Mouse (Mus musculus) megakaryocyte-erythroid progenitor cell, adult 5-6 weeks (primary cell): ENCODE measurements at regions not wholly inside any gene's neighbourhood (a gene's known extent, or its start where the extent isn't known, plus 50 kb on each side); places are given as distances from the start of the nearest gene placed in this dataset.

Source experiments
- ATAC-seq: replicated peaks from 2 replicates; pipeline ENCODE4 v1.8.0; 2016; ENCODE audit warnings: mild to moderate bottlenecking, inconsistent platforms; ENCODE audit not compliant: severe bottlenecking, poor library complexity, low FRiP score, low TSS enrichment

GRCm38 (mm10) chr4:105376591-105376990 is 219.4 kb downstream of the Plpp3 start:
- no peak for ATAC-seq

- no peak for ATAC-seq
Observed at GRCm38 (mm10) chr4:105377469-105378187, 220.5 kb downstream of the Plpp3 start.

GRCm38 (mm10) chr4:105384826-105385225 is 227.7 kb downstream of the Plpp3 start:
- no peak for ATAC-seq

GRCm38 (mm10) chr4:105385481-105385880 is 228.3 kb downstream of the Plpp3 start:
- ATAC-seq: no peak

- no peak for ATAC-seq
Observed at GRCm38 (mm10) chr4:105390378-105390777, 233.2 kb downstream of the Plpp3 start.

GRCm38 (mm10) chr4:105394366-105394765 is 237.2 kb downstream of the Plpp3 start:
- ATAC-seq: no peak

- no peak for ATAC-seq
Observed at GRCm38 (mm10) chr4:105397451-105397850, 240.3 kb downstream of the Plpp3 start.

- ATAC-seq: no peak
Observed at GRCm38 (mm10) chr4:105402021-105402420, 244.9 kb downstream of the Plpp3 start.

GRCm38 (mm10) chr4:105403169-105403568 is 246.0 kb downstream of the Plpp3 start:
- ATAC-seq: no peak

GRCm38 (mm10) chr4:105403686-105404085 is 246.5 kb downstream of the Plpp3 start:
- no peak for ATAC-seq

- ATAC-seq: no peak
Observed at GRCm38 (mm10) chr4:105405728-105406127, 248.6 kb downstream of the Plpp3 start.

- no peak for ATAC-seq
Observed at GRCm38 (mm10) chr4:105406786-105407464, 249.8 kb downstream of the Plpp3 start.

GRCm38 (mm10) chr4:105408896-105409295 is 251.7 kb downstream of the Plpp3 start:
- no peak for ATAC-seq

- ATAC-seq: no peak
Observed at GRCm38 (mm10) chr4:105417166-105417565, 260.0 kb downstream of the Plpp3 start.

GRCm38 (mm10) chr4:105422466-105422865 is 265.3 kb downstream of the Plpp3 start:
- no peak for ATAC-seq

GRCm38 (mm10) chr4:105423727-105424201 is 266.6 kb downstream of the Plpp3 start:
- no peak for ATAC-seq

GRCm38 (mm10) chr4:105425086-105425485 is 267.9 kb downstream of the Plpp3 start:
- no peak for ATAC-seq

- ATAC-seq: no peak
Observed at GRCm38 (mm10) chr4:105427581-105427980, 270.4 kb downstream of the Plpp3 start.

GRCm38 (mm10) chr4:105429381-105430100 is 272.4 kb downstream of the Plpp3 start:
- no peak for ATAC-seq

- ATAC-seq: no peak
Observed at GRCm38 (mm10) chr4:105432461-105432860, 275.3 kb downstream of the Plpp3 start.
